ENCODE assay signal across 14 mouse cellular contexts in the genomic region with DNA sequence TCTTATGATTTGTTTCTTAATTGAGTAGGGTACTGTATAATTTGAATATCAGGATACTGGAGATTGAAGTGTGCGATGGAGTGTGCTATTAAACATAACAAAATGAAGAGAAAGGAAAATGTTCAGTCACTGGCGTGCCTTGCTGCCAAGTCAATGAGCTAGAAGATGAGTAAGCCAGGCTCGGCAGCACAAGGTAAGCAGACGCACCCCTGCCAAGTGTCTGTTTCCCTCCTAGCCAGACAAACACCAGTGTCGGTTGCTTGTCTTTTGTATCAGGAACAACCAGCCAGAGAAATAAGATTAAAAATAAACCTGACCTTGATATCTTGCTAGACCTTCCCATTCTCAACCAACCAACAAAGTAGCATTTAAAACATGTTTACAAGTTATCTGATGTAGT. TPM values are rescaled to one million over a fixed set of nuclear protein-coding genes. Genes with fewer than 3 reads are reported as not detected.
DNase-seq lines count a peak whose midpoint lies in the region; ATAC-seq and TF ChIP-seq lines count a peak whose summit lies in the region.
"Had no signal": no experiment of that assay in that cellular context is flagged by ENCODE, and none has a peak within 500 bp of the region (broad histone marks: within the 10 kb centered on the region; RNA-seq: fewer than 3 reads in every experiment).

No protein-coding gene starts in this region.

- peak overlapping the region; percentile 83 for H3K27ac ChIP-seq in gastrocnemius, adult 2 months
- H3K27ac ChIP-seq in hindbrain, embryonic 13.5 days, result no peak overlapping the region
- H3K27ac ChIP-seq in midbrain, postnatal 0 days (ENCODE audit: low read depth, low read length), result no peak overlapping the region
- H3K27ac ChIP-seq: embryonic facial prominence, embryonic 13.5 days; forebrain, embryonic 13.5 days; hindbrain, embryonic 14.5 days; kidney, embryonic 15.5 days had no signal

- intact Hi-C loops in gastrocnemius, adult 2 months (cut with DNase I), result no loop called here

- H3K9ac ChIP-seq in hindbrain, embryonic 13.5 days, result no peak overlapping the region
- no peak overlapping the region for H3K9ac ChIP-seq in midbrain, postnatal 0 days (replicated peaks; ENCODE audit: low read length, poor library complexity, severe bottlenecking)
- H3K9ac ChIP-seq: embryonic facial prominence, embryonic 13.5 days; forebrain, embryonic 13.5 days; hindbrain, embryonic 14.5 days; kidney, embryonic 15.5 days had no signal

- ATAC-seq in hindbrain, embryonic 13.5 days (ENCODE audit: low FRiP score), result no peak
- no peak for ATAC-seq in midbrain, postnatal 0 days (ENCODE audit: low FRiP score)
- ATAC-seq: forebrain, embryonic 13.5 days had no signal

- H3K4me2 ChIP-seq in hindbrain, embryonic 13.5 days, result no peak overlapping the region
- H3K4me2 ChIP-seq in midbrain, postnatal 0 days (ENCODE audit: low read depth, low read length, poor library complexity, severe bottlenecking), result no peak overlapping the region
- H3K4me2 ChIP-seq: embryonic facial prominence, embryonic 13.5 days; forebrain, embryonic 13.5 days; hindbrain, embryonic 14.5 days; kidney, embryonic 15.5 days had no signal

- TF ChIP-seq CTCF in gastrocnemius, adult 2 months (IDR thresholded peaks at IDR 0.05), result no peak
- TF ChIP-seq CTCF in midbrain, postnatal 0 days (IDR thresholded peaks at IDR 0.05), result no peak

- no peaks in the 10 kb centered on the region for H3K27me3 ChIP-seq in hindbrain, embryonic 13.5 days
- H3K27me3 ChIP-seq in midbrain, postnatal 0 days (ENCODE audit: insufficient read depth, low read length), result no peaks in the 10 kb centered on the region
- H3K27me3 ChIP-seq: embryonic facial prominence, embryonic 13.5 days; forebrain, embryonic 13.5 days; kidney, embryonic 15.5 days had no signal

- 76% methylated on average over 5 of the region's 5 CpGs for WGBS in hindbrain, embryonic 13.5 days
- 72% methylated on average over 5 of the region's 5 CpGs for WGBS in midbrain, postnatal 0 days

- H3K4me3 ChIP-seq in gastrocnemius, adult 2 months, result no peak overlapping the region
- no peak overlapping the region for H3K4me3 ChIP-seq in hindbrain, embryonic 13.5 days
- no peak overlapping the region for H3K4me3 ChIP-seq in midbrain, postnatal 0 days (ENCODE audit: low read depth, low read length)
- H3K4me3 ChIP-seq: embryonic facial prominence, embryonic 13.5 days; forebrain, embryonic 13.5 days; kidney, embryonic 15.5 days; megakaryocyte, embryonic 14.5 days had no signal

- no peaks in the 10 kb centered on the region for H3K9me3 ChIP-seq in hindbrain, embryonic 13.5 days
- no peaks in the 10 kb centered on the region for H3K9me3 ChIP-seq in midbrain, postnatal 0 days (ENCODE audit: low read length)
- H3K9me3 ChIP-seq: embryonic facial prominence, embryonic 13.5 days; forebrain, embryonic 13.5 days; kidney, embryonic 15.5 days; megakaryocyte, embryonic 14.5 days had no signal

- H3K4me1 ChIP-seq in hindbrain, embryonic 13.5 days (replicated peaks), result peaks cover 8% of the 10 kb centered on the region; the same call in 1 of the 2 replicates
- H3K4me1 ChIP-seq in midbrain, postnatal 0 days (ENCODE audit: insufficient read depth, low read length), result no peaks in the 10 kb centered on the region
- H3K4me1 ChIP-seq: embryonic facial prominence, embryonic 13.5 days; forebrain, embryonic 13.5 days had no signal

- H3K36me3 ChIP-seq in hindbrain, embryonic 13.5 days, result no peaks in the 10 kb centered on the region
- H3K36me3 ChIP-seq in midbrain, postnatal 0 days (ENCODE audit: insufficient read depth, low read length), result no peaks in the 10 kb centered on the region
- H3K36me3 ChIP-seq: embryonic facial prominence, embryonic 13.5 days; kidney, embryonic 15.5 days had no signal

- peak; percentile 67 for DNase-seq in gastrocnemius, adult 2 months
- no peak for DNase-seq in gastrocnemius, postnatal 4 days (ENCODE audit: low spot score in 2 of 2)
- DNase-seq in ovary, adult 18-20 months (ENCODE audit: low spot score), result peak; percentile 33
- no peak for DNase-seq in ovary, postnatal 10 days (ENCODE audit: low spot score)
- DNase-seq in adrenal gland, postnatal 36 days, result peak; percentile 63 to 67
- peak; percentile 69 to 70 for DNase-seq in cerebellum, postnatal 36 days
- no peak for DNase-seq in midbrain, postnatal 0 days (ENCODE audit: low spot score)
- DNase-seq: thymus, postnatal 14 days had no signal

RNA-seq across cellular contexts. Expression of a gene that starts 18.2 kb away (rescaled TPM):
- 10 to 100 TPM; 38.5 to 56.1 TPM for total RNA-seq in gastrocnemius, adult 2 months (2021)
- 10 to 100 TPM; 56.8 to 65.5 TPM for total RNA-seq in gastrocnemius, postnatal 4 days (2021)
- 10 to 100 TPM; 34.0 to 37.0 TPM for total RNA-seq in adrenal gland, postnatal 36 days (2021)
- polyA plus RNA-seq in hindbrain, embryonic 13.5 days (2015; fragmentation: Nextera tagmentation; extraction: Ambion mirVana), result 37.9 and 40.2 TPM in 2 replicates
- total RNA-seq in midbrain, postnatal 0 days (2014; rRNA removed), result 81.2 and 104 TPM in 2 replicates
- polyA plus RNA-seq in midbrain, postnatal 0 days (2015; fragmentation: Nextera tagmentation; extraction: Ambion mirVana), result 50.7 and 53.2 TPM in 2 replicates

Comparison
In these comparisons a context has a peak if more than half of its experiments do, and no peak if none do; other contexts are left out.
1. DNase-seq: peak in gastrocnemius, adult 2 months (single experiment), ovary, adult 18-20 months (single experiment), adrenal gland, postnatal 36 days (2 of 2) and cerebellum, postnatal 36 days (2 of 2); none in gastrocnemius, postnatal 4 days (0 of 2), ovary, postnatal 10 days (single experiment) and midbrain, postnatal 0 days (single experiment).